Mouse (Mus musculus) intestine, embryonic 15.5 days (tissue): ENCODE data around the gene Pik3cg. TPM values are rescaled to one million over a fixed set of nuclear protein-coding genes. Genes with fewer than 3 reads are reported as not detected.

ENCODE experiments used
- ATAC-seq: fragments of 200-750 bp; cut with Nextera tagmentation; 2 replicates; pipeline ENCODE4 v1.8.0; 2017; ENCODE audit warnings: moderate TSS enrichment, moderate library complexity
- H3K27ac ChIP-seq: fragments of 300-500 bp; sonication (generic); 2 replicates; pipeline ENCODE4 v1.5.1; 2015; ENCODE audit warnings: mild to moderate bottlenecking, inconsistent platforms
- H3K27me3 ChIP-seq: fragments of 300-500 bp; sonication (generic); replicated peaks from 2 replicates; pipeline ENCODE4 v1.6.1; 2015; ENCODE audit warnings: inconsistent platforms
- H3K36me3 ChIP-seq: fragments of 300-500 bp; sonication (generic); 2 replicates; pipeline ENCODE4 v1.6.1; 2015; ENCODE audit warnings: inconsistent platforms
- H3K4me1 ChIP-seq: fragments of 300-500 bp; sonication (generic); replicated peaks from 2 replicates; pipeline ENCODE4 v1.6.1; 2015; ENCODE audit warnings: inconsistent platforms
- H3K4me2 ChIP-seq: fragments of 300-500 bp; sonication (generic); replicated peaks from 2 replicates; pipeline ENCODE4 v1.6.1; 2015; ENCODE audit warnings: mild to moderate bottlenecking, inconsistent platforms
- H3K4me3 ChIP-seq: fragments of 300-500 bp; sonication (generic); replicated peaks from 2 replicates; pipeline ENCODE4 v1.5.1; 2015; ENCODE audit warnings: inconsistent platforms
- H3K9ac ChIP-seq: fragments of 300-500 bp; sonication (generic); 2 replicates; pipeline ENCODE4 v1.6.1; 2015; ENCODE audit warnings: inconsistent platforms
- H3K9me3 ChIP-seq: fragments of 300-500 bp; sonication (generic); 2 replicates; pipeline ENCODE4 v1.6.1; 2016; ENCODE audit warnings: inconsistent platforms
- WGBS: fragments of 180-500 bp; shearing (Covaris S2); methylation state at CpG from one replicate; pipeline ENCODE4 v1.1.7; 2015; 5-methylcytosine and 5-hydroxymethylcytosine counted together
- polyA plus RNA-seq: library from polyadenylated mRNA; unstranded; fragments of >200 nt; fragmentation: Nextera tagmentation; extraction: Ambion mirVana; gene quantifications from 2 replicates; pipeline ENCODE4 v1.2.1, GENCODE M21; 2015

The Pik3cg gene
- polyA plus RNA-seq, 1 experiment from 2014 or later: 2.3 TPM

DNA sequence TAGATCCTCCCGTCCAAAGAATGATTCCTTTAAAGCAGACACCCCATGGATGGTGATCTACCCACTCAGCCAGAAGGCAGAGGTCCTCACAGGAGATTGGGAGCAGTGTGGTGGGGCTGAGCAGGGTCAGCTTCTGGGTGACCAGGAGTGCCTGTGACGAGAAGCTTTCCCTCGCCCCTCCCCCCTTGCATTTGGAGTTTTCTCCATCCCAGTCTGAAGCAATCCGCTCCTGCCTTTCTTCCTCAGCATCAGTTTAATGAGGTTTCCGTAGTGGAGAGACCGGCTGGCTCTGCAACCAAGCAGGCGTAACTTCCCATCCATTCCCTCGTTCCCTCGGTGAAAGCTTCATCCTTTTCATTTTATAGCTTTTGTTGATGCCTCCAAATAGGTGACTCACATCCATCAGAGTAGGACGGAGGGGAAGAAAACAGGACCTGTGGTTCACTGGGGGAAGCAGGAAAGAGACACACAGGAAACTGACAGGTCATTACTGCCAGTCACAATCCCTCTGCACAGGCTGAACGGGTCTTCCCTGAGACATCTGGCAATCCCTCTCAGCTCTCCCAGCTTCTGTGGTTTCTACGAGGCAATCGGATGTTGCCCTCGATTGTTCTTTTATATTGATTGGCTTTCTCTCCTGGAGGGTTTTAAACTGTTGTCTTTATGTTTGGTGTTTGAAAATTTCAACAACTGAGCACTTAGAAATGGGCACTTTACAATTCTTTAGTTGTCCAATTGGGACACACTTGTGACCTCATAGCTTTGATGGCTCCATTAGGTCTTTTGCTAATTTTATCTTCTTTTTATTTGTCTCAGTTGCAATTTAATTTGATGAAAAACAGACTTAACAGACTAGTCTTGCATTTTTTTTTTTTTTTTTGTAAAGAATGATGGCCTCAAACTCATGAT, 80.6 kb downstream of the Pik3cg start:
- Histone ChIP-seq H3K4me1 (no peaks in the 10 kb centered on the region), H3K27me3 (no peaks in the 10 kb centered on the region), H3K36me3 (no peaks in the 10 kb centered on the region), H3K27ac (no peak overlapping the region), H3K4me2 (0 out of 2 replicates have a peak overlapping the region, but pooled peaks have one; percentile 1), H3K4me3 (no peak overlapping the region), H3K9ac (no peak overlapping the region), H3K9me3 (no peaks in the 10 kb centered on the region)
- ATAC-seq: no peak
- 41% methylated on average over 14 of the region's 14 CpGs for WGBS

DNA sequence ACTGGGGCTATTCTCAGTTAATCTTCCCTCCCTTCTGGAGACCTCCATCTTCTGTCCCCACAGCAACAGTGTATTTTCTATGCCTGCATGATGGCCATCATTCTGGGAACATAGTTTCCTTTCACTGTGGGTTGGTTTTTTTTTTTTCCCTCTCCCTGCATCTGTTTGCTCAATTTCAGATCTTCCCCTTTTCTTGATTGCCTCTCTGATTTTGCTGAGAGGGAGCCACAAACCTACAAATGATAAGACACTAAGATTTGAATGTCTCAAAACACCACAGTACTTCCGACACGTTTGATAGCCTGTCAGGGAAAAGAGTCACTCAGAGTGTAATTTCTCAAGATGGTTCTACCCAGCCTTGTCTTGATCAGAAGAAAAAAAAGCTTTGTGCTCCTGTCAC, 81.3 kb downstream of the Pik3cg start:
- no peak for ATAC-seq
- Histone ChIP-seq H3K27ac (no peak overlapping the region), H3K9me3 (no peaks in the 10 kb centered on the region), H3K36me3 (no peaks in the 10 kb centered on the region), H3K4me2 (no peak overlapping the region), H3K4me1 (no peaks in the 10 kb centered on the region), H3K4me3 (no peak overlapping the region), H3K27me3 (no peaks in the 10 kb centered on the region), H3K9ac (no peak overlapping the region)
- WGBS: 63% methylated on average over 2 of the region's 2 CpGs

- Histone ChIP-seq H3K9ac (no peak overlapping the region), H3K9me3 (no peaks in the 10 kb centered on the region), H3K4me2 (no peak overlapping the region), H3K36me3 (no peaks in the 10 kb centered on the region), H3K4me3 (no peak overlapping the region), H3K4me1 (no peaks in the 10 kb centered on the region), H3K27ac (no peak overlapping the region), H3K27me3 (no peaks in the 10 kb centered on the region)
- no peak for ATAC-seq
- 86% methylated on average over 2 of the region's 2 CpGs for WGBS
Measured at GRCm38 (mm10) chr12:32124456-32124855, 84.0 kb downstream of the Pik3cg start.

DNA sequence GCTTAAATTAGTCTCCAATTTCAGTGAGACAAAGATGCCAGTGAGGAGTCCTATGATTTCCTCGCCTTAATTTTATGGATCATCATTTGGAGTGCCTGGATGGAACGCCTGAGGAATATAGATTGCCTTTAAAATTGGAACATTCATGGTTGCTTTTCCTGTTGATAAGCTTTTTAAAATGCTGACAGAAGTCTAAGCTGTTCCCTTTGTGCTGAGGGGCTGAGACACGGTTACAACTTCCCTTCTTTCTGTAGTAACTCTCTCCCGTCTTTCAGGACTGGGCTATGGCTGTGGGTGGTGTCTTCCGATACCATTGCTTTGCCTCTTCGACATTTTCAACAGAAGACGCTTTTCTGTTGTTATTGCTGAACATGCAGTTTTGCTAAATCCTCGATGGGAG, 84.4 kb downstream of the Pik3cg start:
- Histone ChIP-seq H3K4me1 (no peaks in the 10 kb centered on the region), H3K36me3 (no peaks in the 10 kb centered on the region), H3K4me3 (no peak overlapping the region), H3K9ac (no peak overlapping the region), H3K4me2 (no peak overlapping the region), H3K27ac (no peak overlapping the region), H3K27me3 (no peaks in the 10 kb centered on the region), H3K9me3 (no peaks in the 10 kb centered on the region)
- 84% methylated on average over 8 of the region's 8 CpGs for WGBS
- no peak for ATAC-seq

- Histone ChIP-seq H3K27ac (no peak overlapping the region), H3K9ac (no peak overlapping the region), H3K27me3 (no peaks in the 10 kb centered on the region), H3K4me3 (no peak overlapping the region), H3K9me3 (no peaks in the 10 kb centered on the region), H3K36me3 (no peaks in the 10 kb centered on the region), H3K4me2 (no peak overlapping the region), H3K4me1 (no peaks in the 10 kb centered on the region)
- ATAC-seq: peak; percentile 55; the same call in 1 of the 2 replicates
- WGBS: 63% methylated on average over 5 of the region's 5 CpGs
Measured at GRCm38 (mm10) chr12:32123559-32123958, 84.9 kb downstream of the Pik3cg start.

Other genes with a start within 250 kb of the Pik3cg start
- gene Prkar2b, start 147.4 kb downstream of the Pik3cg start, polyA plus RNA-seq: 17.0 and 17.9 TPM in 2 replicates
- 4.4 and 4.8 TPM in 2 replicates for gene Ccdc71l, start 170.0 kb upstream of the Pik3cg start, polyA plus RNA-seq